Mouse (Mus musculus) stomach, embryonic 16.5 days (tissue): ENCODE measurements around the gene Slco2a1. TPM values are rescaled to one million over a fixed set of nuclear protein-coding genes. Genes with fewer than 3 reads are reported as not detected.

Experiments
- ATAC-seq: fragments of 200-750 bp; cut with Nextera tagmentation; 2 replicates; pipeline ENCODE4 v1.8.0; 2017; ENCODE audit warnings: moderate number of reproducible peaks, moderate TSS enrichment; ENCODE audit not compliant: insufficient read depth, low FRiP score
- H3K27ac ChIP-seq: fragments of 300-500 bp; sonication (generic); 2 replicates; pipeline ENCODE4 v1.5.1; 2014; ENCODE audit warnings: low read length
- H3K27me3 ChIP-seq: fragments of 300-500 bp; sonication (generic); 2 replicates; pipeline ENCODE4 v1.6.1; 2014; ENCODE audit warnings: low read length, control low read depth, mixed read lengths; ENCODE audit not compliant: control insufficient read depth, insufficient read depth
- H3K36me3 ChIP-seq: fragments of 300-500 bp; sonication (generic); 2 replicates; pipeline ENCODE4 v1.6.1; 2014; ENCODE audit warnings: low read length; ENCODE audit not compliant: control insufficient read depth, insufficient read depth
- H3K4me1 ChIP-seq: fragments of 300-500 bp; sonication (generic); 2 replicates; pipeline ENCODE4 v1.6.1; 2014; ENCODE audit warnings: low read length, control low read depth, mixed read lengths; ENCODE audit not compliant: control insufficient read depth, insufficient read depth
- H3K4me2 ChIP-seq: fragments of 300-500 bp; sonication (generic); 2 replicates; pipeline ENCODE4 v1.6.1; 2014; ENCODE audit warnings: low read depth, low read length, mixed read lengths
- H3K4me3 ChIP-seq: fragments of 300-500 bp; sonication (generic); replicated peaks from 2 replicates; pipeline ENCODE4 v1.5.1; 2014; ENCODE audit warnings: mild to moderate bottlenecking, low read length
- H3K9ac ChIP-seq: fragments of 300-500 bp; sonication (generic); 2 replicates; pipeline ENCODE4 v1.6.1; 2014; ENCODE audit warnings: low read length
- H3K9me3 ChIP-seq: fragments of 300-500 bp; sonication (generic); replicated peaks from 2 replicates; pipeline ENCODE4 v1.6.1; 2016; ENCODE audit warnings: low read length, control low read depth; ENCODE audit not compliant: control insufficient read depth
- WGBS: fragments of 180-500 bp; shearing (Covaris S2); extraction: QIAGEN DNeasy Blood & Tissue Kit; methylation state at CpG from one replicate; pipeline ENCODE4 v1.1.7; 2014; 5-methylcytosine and 5-hydroxymethylcytosine counted together
- polyA plus RNA-seq: library from polyadenylated mRNA; unstranded; fragments of >200 nt; fragmentation: Nextera tagmentation; extraction: Ambion mirVana; gene quantifications from 2 replicates; pipeline ENCODE4 v1.2.1, GENCODE M21; 2015

The Slco2a1 gene
- polyA plus RNA-seq, 1 experiment from 2014 or later: 11.8 TPM

DNA sequence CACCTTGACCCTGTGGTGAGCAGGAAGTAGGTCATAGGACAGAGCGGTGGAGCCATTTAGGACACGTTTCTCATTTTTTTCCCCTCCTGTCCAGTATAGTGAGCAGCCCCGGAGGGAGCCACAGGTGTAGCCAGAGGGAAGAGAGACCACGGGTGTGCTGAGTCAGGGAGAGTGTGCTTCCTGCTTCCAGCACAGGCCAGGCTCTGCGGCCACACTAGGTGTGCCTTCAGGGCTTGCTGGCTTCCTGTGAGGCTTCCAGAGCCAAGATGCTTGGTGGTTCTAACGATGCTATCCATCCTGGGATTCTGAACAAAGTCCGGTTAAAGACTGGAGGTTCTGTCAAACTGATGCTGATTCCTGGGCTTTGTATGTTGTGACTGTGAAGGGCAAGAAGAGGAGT, 133.0 kb downstream of the Slco2a1 start:
- 77% methylated on average over 7 of the region's 7 CpGs for WGBS

DNA sequence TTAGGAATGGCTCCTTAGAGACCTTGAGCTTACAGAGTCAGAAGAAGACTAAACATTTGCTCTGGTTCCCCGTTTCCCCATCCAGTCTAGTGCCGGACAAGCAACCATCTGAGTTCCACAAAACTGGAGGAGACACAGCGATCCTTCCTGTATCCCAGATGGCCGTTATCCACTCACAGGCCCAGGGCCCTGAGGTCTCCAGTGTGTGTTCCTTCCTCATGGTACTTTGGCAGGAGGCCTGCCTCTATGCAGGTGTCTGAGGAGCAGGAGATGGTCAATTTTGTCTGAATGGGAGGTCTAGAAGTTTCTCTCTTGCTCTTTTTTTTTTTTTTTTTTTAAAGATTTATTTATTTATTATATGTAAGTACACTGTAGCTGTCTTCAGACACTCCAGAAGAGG, 136.2 kb downstream of the Slco2a1 start:
- Histone ChIP-seq H3K9me3 (no peaks in the 10 kb centered on the region), H3K9ac (no peak overlapping the region), H3K36me3 (no peaks in the 10 kb centered on the region), H3K4me2 (no peak overlapping the region), H3K4me3 (no peak overlapping the region), H3K4me1 (no peaks in the 10 kb centered on the region), H3K27me3 (no peaks in the 10 kb centered on the region), H3K27ac (no peak overlapping the region)
- WGBS: 91% methylated on average over 4 of the region's 4 CpGs
- no peak for ATAC-seq

More for the DNA sequence above, 133.0 kb downstream of the Slco2a1 start:
- no peak overlapping the region for H3K4me2 ChIP-seq
- H3K27me3 ChIP-seq: no peaks in the 10 kb centered on the region
- no peak overlapping the region for H3K9ac ChIP-seq
- H3K4me1 ChIP-seq: no peaks in the 10 kb centered on the region
- ATAC-seq: no peak
- H3K4me3 ChIP-seq: no peak overlapping the region
- no peaks in the 10 kb centered on the region for H3K36me3 ChIP-seq
- H3K9me3 ChIP-seq: no peaks in the 10 kb centered on the region
- H3K27ac ChIP-seq: no peak overlapping the region

DNA sequence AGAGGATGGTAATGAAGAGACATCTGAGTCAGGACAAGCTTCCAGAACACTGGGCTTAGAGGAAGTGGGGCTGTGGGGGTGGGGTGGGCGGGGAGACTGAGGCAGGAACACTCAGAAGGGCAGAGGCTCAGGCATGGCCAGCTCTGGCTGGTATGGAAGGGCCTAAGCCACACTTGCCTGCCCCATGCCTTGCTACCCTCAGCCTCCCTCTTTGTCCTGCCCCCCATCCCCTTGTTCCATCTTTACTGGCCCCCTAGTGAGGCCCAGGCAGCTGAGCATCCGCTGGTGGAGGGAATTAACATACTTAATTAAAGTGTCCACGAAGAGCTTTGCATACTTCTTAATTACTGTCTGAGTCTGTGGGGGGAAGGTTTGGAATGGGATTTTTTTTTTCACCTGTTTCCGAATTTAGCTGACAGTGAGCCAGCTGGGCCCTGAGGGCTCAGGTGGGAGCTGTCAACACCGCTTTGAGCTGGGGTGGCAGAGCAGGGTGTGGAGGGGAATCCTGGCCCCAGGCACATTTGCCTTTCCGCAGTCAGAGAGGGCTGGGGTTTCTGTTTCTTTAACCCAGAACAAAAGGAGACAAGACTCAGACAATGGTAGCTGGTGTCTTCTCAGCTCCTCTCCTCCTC, 145.1 kb downstream of the Slco2a1 start:
- H3K9me3 ChIP-seq: no peaks in the 10 kb centered on the region

DNA sequence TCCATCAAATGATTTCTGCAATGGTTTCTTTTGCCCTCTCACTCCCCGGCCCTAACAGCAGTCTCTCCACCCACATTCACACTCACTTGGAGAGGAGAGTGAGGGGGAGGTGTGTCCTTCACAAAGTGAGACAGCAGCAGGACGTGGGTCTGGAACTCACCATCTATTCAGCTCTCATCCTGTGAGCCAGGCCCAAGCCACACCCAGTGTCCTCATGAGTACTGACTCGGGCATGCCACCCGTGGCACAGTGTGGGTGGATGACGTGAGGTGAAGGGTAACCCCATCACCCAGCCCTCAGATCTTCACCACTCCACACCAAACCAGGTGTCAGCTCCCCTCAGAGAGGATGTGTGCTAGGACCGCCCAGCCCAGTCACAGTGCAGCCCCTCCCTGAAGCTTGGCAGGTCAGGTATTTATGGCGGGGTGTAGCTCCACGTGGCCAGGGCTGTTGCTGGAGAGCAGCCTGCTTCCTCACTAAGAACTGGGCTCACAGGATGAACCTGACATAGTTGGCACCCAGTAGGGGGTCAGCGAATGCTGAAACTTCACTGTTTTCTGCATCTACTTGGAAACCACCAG, 146.0 kb downstream of the Slco2a1 start:
- Histone ChIP-seq H3K9ac (no peak overlapping the region), H3K36me3 (no peaks in the 10 kb centered on the region), H3K4me1 (no peaks in the 10 kb centered on the region), H3K4me3 (no peak overlapping the region), H3K27ac (no peak overlapping the region), H3K4me2 (no peak overlapping the region), H3K9me3 (no peaks in the 10 kb centered on the region), H3K27me3 (no peaks in the 10 kb centered on the region)
- 46% methylated on average over 9 of the region's 9 CpGs for WGBS
- peak; percentile 34 for ATAC-seq

More for the DNA sequence above, 145.1 kb downstream of the Slco2a1 start:
- no peak overlapping the region for H3K9ac ChIP-seq
- no peaks in the 10 kb centered on the region for H3K36me3 ChIP-seq
- no peaks in the 10 kb centered on the region for H3K27me3 ChIP-seq
- H3K4me1 ChIP-seq: no peaks in the 10 kb centered on the region
- ATAC-seq: no peak
- H3K4me3 ChIP-seq: no peak overlapping the region
- no peak overlapping the region for H3K4me2 ChIP-seq
- 55% methylated on average over 6 of the region's 6 CpGs for WGBS
- H3K27ac ChIP-seq: no peak overlapping the region

DNA sequence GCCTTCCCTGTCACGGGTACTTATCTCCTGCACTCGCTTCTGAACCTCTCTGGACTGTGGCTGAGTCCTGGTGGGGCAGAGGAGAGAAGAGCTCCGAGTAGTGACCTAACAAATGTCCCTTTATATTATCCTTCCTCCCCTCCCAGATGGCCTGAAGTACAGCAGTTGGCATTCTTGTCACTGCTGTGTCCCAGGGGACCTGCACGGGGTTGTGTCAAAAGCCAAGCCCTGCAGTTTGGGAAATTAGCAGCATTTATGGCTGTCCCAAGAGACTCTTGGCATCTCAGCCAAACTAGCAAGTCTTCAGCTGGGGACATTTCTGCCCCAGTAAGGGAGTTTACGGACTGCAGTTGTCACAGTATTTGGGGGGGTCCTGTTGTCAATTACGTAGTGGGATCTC, 151.0 kb downstream of the Slco2a1 start:
- H3K27ac ChIP-seq: no peak overlapping the region
- 80% methylated on average over 6 of the region's 6 CpGs for WGBS
- no peak overlapping the region for H3K9ac ChIP-seq
- ATAC-seq: no peak
- no peak overlapping the region for H3K4me2 ChIP-seq
- no peaks in the 10 kb centered on the region for H3K4me1 ChIP-seq
- no peak overlapping the region for H3K4me3 ChIP-seq
- H3K9me3 ChIP-seq: no peaks in the 10 kb centered on the region
- no peaks in the 10 kb centered on the region for H3K36me3 ChIP-seq
- H3K27me3 ChIP-seq: no peaks in the 10 kb centered on the region

DNA sequence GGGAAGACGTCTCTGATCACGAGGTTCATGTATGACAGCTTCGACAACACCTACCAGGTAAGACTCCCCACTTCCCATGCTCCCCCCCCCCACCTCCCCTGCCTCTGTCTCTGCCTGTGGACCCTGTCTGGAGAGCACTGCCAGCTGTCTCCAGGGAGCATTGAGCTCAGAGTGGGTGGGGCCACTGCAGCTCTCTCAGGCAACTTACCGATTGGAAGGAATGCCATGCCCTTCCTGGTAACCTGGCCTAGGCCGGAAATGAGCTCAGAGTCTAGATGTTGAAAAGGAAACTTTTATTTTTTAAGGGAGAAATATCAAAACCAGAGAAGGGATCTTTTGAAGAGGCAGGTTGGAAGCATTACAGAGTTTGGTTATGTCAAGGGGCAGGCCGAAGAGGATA, 151.9 kb downstream of the Slco2a1 start:
- no peak overlapping the region for H3K27ac ChIP-seq
- H3K4me3 ChIP-seq: no peak overlapping the region
- H3K4me1 ChIP-seq: no peaks in the 10 kb centered on the region
- WGBS: 86% methylated on average over 6 of the region's 6 CpGs
- H3K4me2 ChIP-seq: no peak overlapping the region
- no peaks in the 10 kb centered on the region for H3K9me3 ChIP-seq
- H3K36me3 ChIP-seq: no peaks in the 10 kb centered on the region
- no peak overlapping the region for H3K9ac ChIP-seq
- no peak for ATAC-seq
- H3K27me3 ChIP-seq: no peaks in the 10 kb centered on the region

DNA sequence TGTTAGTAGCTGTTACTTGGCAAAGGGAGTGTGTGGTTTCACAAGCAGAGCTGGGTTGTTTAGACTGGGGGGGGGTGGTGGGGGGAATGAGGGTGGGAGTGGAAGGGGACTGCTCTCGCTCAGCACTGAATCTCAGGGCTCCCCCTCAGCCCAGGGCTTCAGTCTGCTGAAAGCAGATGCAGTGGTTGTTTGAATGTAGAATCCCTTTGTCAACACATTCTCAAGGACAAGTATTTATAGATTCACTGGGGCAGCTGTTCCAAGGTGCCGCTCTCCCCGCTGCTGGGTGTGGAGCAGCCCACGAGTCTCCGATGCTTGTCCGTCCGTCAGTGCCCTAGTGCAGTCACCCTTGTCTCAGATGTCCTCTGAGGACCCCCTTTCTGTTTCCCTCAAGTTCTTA, 152.8 kb downstream of the Slco2a1 start:
- H3K9me3 ChIP-seq: no peaks in the 10 kb centered on the region
- no peak overlapping the region for H3K4me2 ChIP-seq
- no peak for ATAC-seq
- H3K27me3 ChIP-seq: no peaks in the 10 kb centered on the region
- no peaks in the 10 kb centered on the region for H3K36me3 ChIP-seq
- H3K4me3 ChIP-seq: no peak overlapping the region
- H3K27ac ChIP-seq: no peak overlapping the region
- whole genome bisulfite sequencing: 80% methylated on average over 7 of the region's 7 CpGs
- no peak overlapping the region for H3K9ac ChIP-seq
- H3K4me1 ChIP-seq: no peaks in the 10 kb centered on the region

DNA sequence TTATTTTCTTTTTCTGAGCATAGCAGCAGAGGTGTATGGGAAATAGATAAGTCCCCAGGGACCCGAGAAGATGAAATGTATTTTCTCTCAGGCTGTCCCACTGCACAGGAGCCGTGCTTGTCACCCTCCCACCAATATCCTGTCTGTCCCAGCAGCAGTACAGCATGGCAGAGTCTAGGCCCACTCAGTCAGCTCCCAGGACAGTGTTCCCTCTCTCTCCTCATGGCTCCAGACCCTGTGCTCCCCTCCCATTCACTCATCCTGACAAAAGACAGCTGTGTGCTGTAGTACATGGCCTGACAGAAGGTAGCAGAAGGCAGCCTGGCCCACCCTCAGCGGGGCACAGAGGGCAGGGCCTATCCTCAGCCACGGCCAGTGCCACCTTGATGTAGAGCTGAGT, 155.4 kb downstream of the Slco2a1 start:
- H3K4me1 ChIP-seq: no peaks in the 10 kb centered on the region
- H3K27me3 ChIP-seq: no peaks in the 10 kb centered on the region
- no peaks in the 10 kb centered on the region for H3K9me3 ChIP-seq
- H3K4me3 ChIP-seq: no peak overlapping the region
- no peak overlapping the region for H3K9ac ChIP-seq
- ATAC-seq: no peak; the same call in 1 of the 2 replicates
- no peak overlapping the region for H3K27ac ChIP-seq
- H3K36me3 ChIP-seq: no peaks in the 10 kb centered on the region
- H3K4me2 ChIP-seq: no peak overlapping the region
- 37% methylated on average over 4 of the region's 4 CpGs for WGBS

DNA sequence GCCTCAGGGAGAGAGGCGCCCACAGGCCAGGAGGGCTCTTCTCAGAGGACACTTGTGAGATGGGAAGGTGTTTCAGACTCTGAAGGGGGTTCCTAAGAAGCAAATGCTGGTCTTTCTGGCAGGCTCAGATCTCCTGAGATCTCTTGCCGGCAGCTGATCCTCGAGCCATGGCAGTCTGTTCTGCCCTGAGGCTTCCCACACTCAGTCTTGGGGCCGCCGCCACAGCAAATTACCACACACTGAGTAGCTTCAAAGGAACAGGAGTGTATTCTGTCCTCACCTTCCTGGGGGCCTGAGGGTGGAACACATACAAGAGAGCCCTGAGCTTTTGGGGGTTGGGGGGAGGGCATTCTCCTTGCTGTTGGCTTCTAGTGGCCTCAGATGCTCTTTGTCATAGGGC, 156.8 kb downstream of the Slco2a1 start:
- no peak overlapping the region for H3K4me3 ChIP-seq
- H3K9me3 ChIP-seq: no peaks in the 10 kb centered on the region
- no peak for ATAC-seq
- 74% methylated on average over 5 of the region's 5 CpGs for WGBS
- H3K36me3 ChIP-seq: no peaks in the 10 kb centered on the region
- no peak overlapping the region for H3K27ac ChIP-seq
- no peaks in the 10 kb centered on the region for H3K4me1 ChIP-seq
- no peak overlapping the region for H3K4me2 ChIP-seq
- H3K9ac ChIP-seq: no peak overlapping the region
- H3K27me3 ChIP-seq: no peaks in the 10 kb centered on the region
